Mouse (Mus musculus) liver, adult (tissue): ENCODE results near the gene Scn1b.

ENCODE experiments used
- GATA4 ChIP-seq: IDR thresholded peaks from 2 replicates; pipeline ENCODE4 v1.6.1; 2014; ENCODE audit warnings: mild to moderate bottlenecking, low read length; ENCODE audit not compliant: insufficient replicate concordance

Scn1b gene

GRCm38 (mm10) chr7:31086175-31086755 is 40.5 kb downstream of the Scn1b start:
- no peak for TF ChIP-seq GATA4

- no peak for TF ChIP-seq GATA4
These were observed 41.6 kb downstream of the Scn1b start for GRCm38 (mm10) chr7:31085171-31085570.

DNA sequence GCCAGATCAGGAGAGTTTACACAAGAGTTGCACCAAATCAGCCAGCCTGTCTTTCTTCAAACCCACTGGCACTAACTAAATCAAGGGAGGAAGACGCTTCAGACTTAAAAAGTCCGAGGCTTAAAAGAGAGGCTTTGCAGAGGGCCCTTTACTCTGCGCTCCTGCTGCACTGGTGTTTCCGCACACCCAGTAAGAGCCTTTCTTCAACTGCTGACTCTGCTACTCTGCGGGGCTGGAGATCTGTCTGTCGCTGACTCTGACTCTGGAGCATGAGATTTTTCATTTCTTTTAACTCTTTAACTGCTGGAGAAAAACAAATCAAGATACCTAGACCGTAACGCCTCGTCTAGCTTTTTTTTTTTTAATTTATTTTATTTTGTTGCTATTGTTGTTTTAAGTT is 42.7 kb downstream of the Scn1b start:
- no peak for TF ChIP-seq GATA4

DNA sequence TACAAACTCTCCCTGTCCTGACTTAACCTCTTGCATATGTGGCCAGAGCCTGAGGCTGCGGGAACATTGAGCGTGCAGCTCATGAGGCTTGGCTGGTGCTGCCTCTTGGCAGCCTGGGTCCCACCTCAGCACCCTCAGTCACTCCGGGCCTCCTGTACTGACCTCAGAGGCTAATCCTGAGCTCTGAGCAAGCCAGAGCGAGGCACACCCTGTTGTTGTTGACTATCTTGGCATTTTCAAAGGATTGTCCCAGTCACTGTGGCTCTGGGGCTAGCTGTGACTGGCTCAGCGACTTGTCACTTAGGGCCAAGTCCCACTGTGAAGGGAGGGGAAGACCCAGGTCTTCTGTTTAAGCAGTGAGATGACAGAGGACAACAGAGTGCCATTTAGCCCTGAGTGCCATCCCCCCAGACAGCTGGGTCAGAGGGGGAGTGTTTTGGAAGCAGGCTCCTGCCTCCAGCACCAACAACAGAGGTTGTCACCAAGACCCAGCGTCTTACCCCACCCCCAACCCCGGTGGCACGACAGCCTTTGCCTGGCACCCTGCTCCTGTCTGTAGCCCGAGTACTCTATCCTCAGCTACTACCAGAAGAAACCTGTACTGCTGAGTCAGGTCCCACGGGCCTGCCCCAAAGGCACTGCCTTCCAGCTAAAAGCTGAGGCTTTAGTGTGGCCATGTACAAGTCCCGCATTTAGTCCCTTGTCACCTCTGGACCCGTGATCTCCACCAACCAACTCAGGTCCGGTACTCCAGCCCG is 43.8 kb downstream of the Scn1b start:
- TF ChIP-seq GATA4, result no peak

- no peak for TF ChIP-seq GATA4
These were observed 44.7 kb downstream of the Scn1b start for GRCm38 (mm10) chr7:31082106-31082505.

- no peak for TF ChIP-seq GATA4
These were observed 45.7 kb downstream of the Scn1b start for GRCm38 (mm10) chr7:31081106-31081505.

DNA sequence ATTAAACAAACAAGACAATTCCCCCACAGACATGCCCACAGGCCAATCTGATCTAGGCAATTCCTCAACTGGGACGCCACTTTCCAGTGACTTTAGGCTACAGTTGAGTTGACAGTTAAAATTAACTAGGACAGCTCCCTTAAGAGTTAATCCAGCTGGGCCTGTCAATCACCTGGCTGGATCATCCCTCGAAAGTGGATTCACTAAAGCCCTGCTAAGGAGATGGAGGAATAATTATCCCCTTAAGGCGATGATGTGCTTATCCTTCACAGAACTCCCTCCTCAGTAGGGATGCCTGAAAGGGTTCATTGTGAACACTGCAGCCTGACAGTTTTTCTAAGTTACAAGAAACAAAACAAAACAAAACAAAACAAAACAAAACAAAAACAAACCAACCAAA is 46.2 kb downstream of the Scn1b start:
- TF ChIP-seq GATA4, result no peak

GRCm38 (mm10) chr7:31079670-31080069 is 47.1 kb downstream of the Scn1b start:
- no peak for TF ChIP-seq GATA4

DNA sequence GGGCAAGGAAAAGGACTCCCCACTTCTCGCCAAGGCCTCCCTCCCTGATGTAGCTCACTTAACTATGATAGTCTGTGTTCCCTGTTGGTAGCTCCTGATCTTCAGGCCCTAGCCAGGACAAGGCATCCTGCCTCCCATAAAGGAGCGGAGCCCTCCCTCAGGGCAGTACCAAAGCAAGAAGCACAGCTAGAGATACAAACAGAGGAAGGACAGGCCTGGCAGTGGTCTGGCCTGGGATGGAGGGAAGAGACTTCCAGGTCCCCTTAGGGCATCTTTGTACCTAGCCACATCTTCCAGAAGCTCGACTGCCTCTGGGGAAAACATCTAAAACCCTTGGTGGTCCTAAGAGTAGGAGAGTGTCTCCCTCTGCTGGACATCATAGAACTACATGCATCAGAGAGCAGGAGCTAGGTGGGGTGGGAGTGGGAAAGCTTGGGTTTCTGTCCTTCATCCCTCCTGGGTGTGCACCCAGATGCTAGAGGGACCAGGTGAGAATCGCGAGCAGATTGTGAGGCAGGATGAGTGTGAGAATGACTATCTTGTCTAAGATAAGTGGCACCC is 48.8 kb downstream of the Scn1b start:
- no peak for TF ChIP-seq GATA4

DNA sequence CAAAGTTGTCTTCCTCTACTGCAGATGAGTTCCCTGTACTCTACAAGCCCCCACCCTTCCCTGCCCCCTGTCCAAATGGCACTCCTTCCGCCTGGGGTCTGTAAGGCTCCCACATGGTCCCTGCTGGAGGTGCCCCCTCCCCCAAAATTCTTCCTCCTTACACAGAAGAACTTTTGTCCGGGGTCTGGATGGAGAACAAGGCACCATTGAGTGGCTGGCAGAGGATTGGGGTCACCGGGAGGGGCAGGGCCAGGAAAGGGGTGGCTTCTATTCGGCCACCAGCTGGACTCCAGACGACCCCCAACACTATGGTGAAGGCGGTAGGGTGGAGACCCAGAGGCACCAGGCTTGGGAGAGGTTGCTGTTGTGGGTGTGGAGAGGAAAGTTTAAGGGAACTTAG is 49.3 kb downstream of the Scn1b start:
- no peak for TF ChIP-seq GATA4

GRCm38 (mm10) chr7:31076492-31076891 is 50.3 kb downstream of the Scn1b start, which contains the start of gene Fxyd3:
Gene Fxyd3, minus strand, starts transcription at chr7:31076704.
- no peak for TF ChIP-seq GATA4

GRCm38 (mm10) chr7:31074713-31075069 is 52.1 kb downstream of the Scn1b start:
- TF ChIP-seq GATA4, result no peak

GRCm38 (mm10) chr7:31074061-31074712 is 52.6 kb downstream of the Scn1b start:
- no peak for TF ChIP-seq GATA4

- no peak for TF ChIP-seq GATA4
These were observed 53.3 kb downstream of the Scn1b start for GRCm38 (mm10) chr7:31073546-31073945.

DNA sequence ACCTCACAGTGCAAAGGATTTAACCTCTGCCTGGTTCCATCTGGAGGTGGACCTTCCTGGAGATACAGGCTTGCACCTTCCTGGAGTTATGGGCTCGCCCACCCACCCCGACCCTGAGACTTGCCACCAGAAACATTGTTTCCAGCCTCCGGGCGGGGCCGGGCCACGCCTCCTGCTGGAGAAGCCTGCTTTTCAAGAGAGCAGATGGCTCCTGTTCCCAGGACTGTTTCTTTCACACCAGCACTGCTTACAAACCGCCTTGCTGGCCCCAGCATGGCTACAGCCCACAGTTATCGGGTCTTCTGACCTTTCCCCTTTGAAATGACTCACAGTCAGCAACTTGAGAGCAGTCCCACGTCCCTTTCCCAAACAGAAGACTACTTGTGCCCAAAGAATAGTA is 54.5 kb downstream of the Scn1b start:
- TF ChIP-seq GATA4, result no peak

GRCm38 (mm10) chr7:31070324-31070723 is 56.5 kb downstream of the Scn1b start:
- no peak for TF ChIP-seq GATA4
